Mouse (Mus musculus): ENCODE measurements around the gene Ccdc12. TPM values are rescaled to one million over a fixed set of nuclear protein-coding genes. Genes with fewer than 3 reads are reported as not detected.
A peak's percentile ranks its signal among the peaks of the same experiment; 100 is the strongest.

The Ccdc12 gene
- polyA plus RNA-seq, 1 experiment from 2014 or later: 200 TPM

- H3K27me3 ChIP-seq (replicated peaks; ENCODE audit: insufficient read depth, low read length): 0 out of 2 replicates have a peak, but pooled peaks cover 14% of the 10 kb centered on the region
- H3K27ac ChIP-seq (ENCODE audit: low read length): no peak overlapping the region
- no peaks in the 10 kb centered on the region for H3K36me3 ChIP-seq (ENCODE audit: insufficient read depth, low read length)
- 70% methylated on average over 7 of the region's 7 CpGs for WGBS
- H3K9ac ChIP-seq (replicated peaks; ENCODE audit: low read depth): no peak overlapping the region
- H3K9me3 ChIP-seq (ENCODE audit: low read length): no peaks in the 10 kb centered on the region
- DNase-seq (ENCODE audit: low spot score): no peak
- H3K4me2 ChIP-seq (replicated peaks; ENCODE audit: low read depth, low read length): no peak overlapping the region
- no peak for TF ChIP-seq CTCF (IDR thresholded peaks at IDR 0.05)
- no peak for TF ChIP-seq EP300 (IDR thresholded peaks at IDR 0.05)
- ATAC-seq: no peak
- H3K4me1 ChIP-seq (ENCODE audit: insufficient read depth, low read depth, low read length): peaks cover 6% of the 10 kb centered on the region; the same call in 1 of the 2 replicates
- H3K4me3 ChIP-seq (ENCODE audit: low read depth, low read length): no peak overlapping the region
These were observed 77.9 kb downstream of the Ccdc12 start for GRCm38 (mm10) chr9:110734154-110734553.

- Histone ChIP-seq H3K36me3 (ENCODE audit: insufficient read depth, low read length) (no peaks in the 10 kb centered on the region), H3K9me3 (ENCODE audit: low read length) (no peaks in the 10 kb centered on the region), H3K4me1 (ENCODE audit: insufficient read depth, low read depth, low read length) (peaks cover 6% of the 10 kb centered on the region; the same call in 1 of the 2 replicates), H3K4me3 (ENCODE audit: low read depth, low read length) (no peak overlapping the region), H3K27me3 (replicated peaks; ENCODE audit: insufficient read depth, low read length) (0 out of 2 replicates have a peak, but pooled peaks cover 17% of the 10 kb centered on the region), H3K27ac (ENCODE audit: low read length) (no peak overlapping the region), H3K9ac (replicated peaks; ENCODE audit: low read depth) (no peak overlapping the region), H3K4me2 (replicated peaks; ENCODE audit: low read depth, low read length) (no peak overlapping the region)
- no peak for TF ChIP-seq CTCF (IDR thresholded peaks at IDR 0.05)
- no peak for TF ChIP-seq EP300 (IDR thresholded peaks at IDR 0.05)
- ATAC-seq: no peak
- 39% methylated on average over 9 of the region's 9 CpGs for whole genome bisulfite sequencing
- no peak for DNase-seq (ENCODE audit: low spot score)
These were observed 80.1 kb downstream of the Ccdc12 start for GRCm38 (mm10) chr9:110736362-110736761.

DNA sequence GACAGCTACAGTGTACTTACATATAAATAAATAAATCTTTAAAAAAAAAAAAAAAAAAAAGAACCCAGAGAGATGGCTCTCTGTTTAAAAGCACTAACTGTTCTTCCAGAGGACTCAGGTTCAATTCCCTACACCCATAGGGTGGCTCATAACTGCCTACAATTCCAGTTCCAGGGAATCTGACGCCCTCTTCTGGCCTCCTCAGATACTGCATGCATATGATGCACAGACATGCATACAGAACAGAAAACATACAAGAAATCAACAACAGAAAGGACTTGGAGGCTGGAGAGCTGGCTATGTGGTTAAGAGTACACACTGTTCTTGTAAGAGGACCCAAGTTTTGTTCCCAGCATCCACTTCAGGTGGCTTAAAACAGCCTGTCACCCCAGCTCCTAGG lies 81.8 kb downstream of the Ccdc12 start:
- no peaks in the 10 kb centered on the region for H3K9me3 ChIP-seq (ENCODE audit: low read length)
- no peak overlapping the region for H3K27ac ChIP-seq (ENCODE audit: low read length)
- H3K4me3 ChIP-seq (ENCODE audit: low read depth, low read length): no peak overlapping the region
- DNase-seq (ENCODE audit: low spot score) (no peak), ATAC-seq (no peak)
- no peak overlapping the region for H3K4me2 ChIP-seq (replicated peaks; ENCODE audit: low read depth, low read length)
- 15% methylated on average over 1 of the region's 1 CpGs for WGBS
- H3K9ac ChIP-seq (replicated peaks; ENCODE audit: low read depth): no peak overlapping the region
- H3K4me1 ChIP-seq (ENCODE audit: insufficient read depth, low read depth, low read length): peaks cover 3% of the 10 kb centered on the region; the same call in 1 of the 2 replicates
- peaks cover 31% of the 10 kb centered on the region for H3K27me3 ChIP-seq (replicated peaks; ENCODE audit: insufficient read depth, low read length)
- peak; percentile 55 for TF ChIP-seq CTCF (IDR thresholded peaks at IDR 0.05)
- TF ChIP-seq EP300 (IDR thresholded peaks at IDR 0.05): no peak
- H3K36me3 ChIP-seq (ENCODE audit: insufficient read depth, low read length): no peaks in the 10 kb centered on the region

DNA sequence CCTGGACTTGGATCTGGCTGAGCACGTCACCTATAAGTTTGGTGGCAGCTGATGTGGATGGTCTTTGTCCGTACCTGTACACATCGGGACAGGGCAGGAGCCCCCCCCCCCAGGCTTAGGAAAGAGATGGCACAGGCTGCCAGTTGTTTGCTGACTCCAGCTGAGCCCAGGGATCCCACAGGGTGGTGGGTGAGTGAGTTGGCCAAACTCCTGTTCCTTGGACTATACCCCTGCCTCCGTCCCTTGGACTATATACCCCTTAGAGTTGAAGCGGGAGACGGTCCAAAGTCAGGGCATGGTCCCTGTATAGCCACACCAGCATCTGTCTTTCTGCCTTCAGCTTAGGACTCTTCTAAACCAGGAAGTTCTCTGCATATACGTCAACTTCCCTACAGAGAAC lies 83.7 kb downstream of the Ccdc12 start:
- H3K27ac ChIP-seq (ENCODE audit: low read length): no peak overlapping the region
- no peak overlapping the region for H3K4me3 ChIP-seq (ENCODE audit: low read depth, low read length)
- no peaks in the 10 kb centered on the region for H3K9me3 ChIP-seq (ENCODE audit: low read length)
- no peak overlapping the region for H3K4me2 ChIP-seq (replicated peaks; ENCODE audit: low read depth, low read length)
- peaks cover 31% of the 10 kb centered on the region for H3K27me3 ChIP-seq (replicated peaks; ENCODE audit: insufficient read depth, low read length)
- ATAC-seq (no peak), DNase-seq (ENCODE audit: low spot score) (no peak)
- no peak overlapping the region for H3K9ac ChIP-seq (replicated peaks; ENCODE audit: low read depth)
- no peaks in the 10 kb centered on the region for H3K36me3 ChIP-seq (ENCODE audit: insufficient read depth, low read length)
- 87% methylated on average over 7 of the region's 7 CpGs for WGBS
- no peaks in the 10 kb centered on the region for H3K4me1 ChIP-seq (ENCODE audit: insufficient read depth, low read depth, low read length)
- TF ChIP-seq EP300 (IDR thresholded peaks at IDR 0.05) (no peak), CTCF (IDR thresholded peaks at IDR 0.05) (no peak)

DNA sequence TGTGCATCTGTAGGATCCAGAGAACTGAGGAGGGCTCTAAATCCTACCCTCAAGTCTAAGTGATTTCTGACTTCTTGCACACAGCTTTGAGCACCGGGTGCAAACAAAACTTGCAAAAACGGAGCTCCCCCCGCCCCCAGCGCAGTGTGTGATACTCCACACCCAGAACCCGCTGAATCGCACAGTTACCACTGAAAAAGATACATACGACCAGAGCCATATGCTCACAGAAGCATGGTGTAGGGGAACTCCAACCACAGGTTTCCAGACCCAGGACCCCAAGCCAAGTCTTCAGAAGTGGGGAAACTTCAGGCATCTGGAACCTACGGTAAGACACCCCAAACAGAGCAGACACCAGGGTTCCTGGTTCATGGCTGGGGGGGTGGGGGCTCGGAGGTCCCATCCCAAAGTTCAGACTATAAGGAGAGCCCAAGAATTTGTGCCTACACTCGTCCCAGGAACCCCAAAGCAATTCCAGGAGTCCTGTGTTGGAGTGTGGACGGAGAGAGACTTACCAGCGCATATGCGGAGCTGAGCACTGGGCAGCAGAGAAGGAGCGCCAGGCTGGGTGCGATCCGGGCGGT lies 85.5 kb downstream of the Ccdc12 start, which contains the start of gene Myl3:
Myl3 (plus strand) TSS at position 151 of the 584 bp plus-strand sequence.
- H3K4me1 ChIP-seq (ENCODE audit: insufficient read depth, low read depth, low read length): no peaks in the 10 kb centered on the region
- 0 out of 2 replicates have a peak within 1 kb of the TSS, but pooled peaks have one; percentile 60 for H3K27ac ChIP-seq (ENCODE audit: low read length)
- no peaks in the 10 kb centered on the region for H3K36me3 ChIP-seq (ENCODE audit: insufficient read depth, low read length)
- 4% methylated on average over 16 of the region's 17 CpGs for WGBS
- peak within 1 kb of the TSS; percentile 81 for H3K4me2 ChIP-seq (replicated peaks; ENCODE audit: low read depth, low read length)
- peaks cover 23% of the 10 kb centered on the region for H3K27me3 ChIP-seq (replicated peaks; ENCODE audit: insufficient read depth, low read length)
- TF ChIP-seq CTCF (IDR thresholded peaks at IDR 0.05) (no peak), EP300 (IDR thresholded peaks at IDR 0.05) (no peak)
- H3K4me3 ChIP-seq (ENCODE audit: low read depth, low read length): peak within 1 kb of the TSS; percentile 58
- H3K9me3 ChIP-seq (ENCODE audit: low read length): no peaks in the 10 kb centered on the region
- DNase-seq (ENCODE audit: low spot score): no peak
- no peak for ATAC-seq
- 0 out of 2 replicates have a peak within 1 kb of the TSS, but pooled peaks have one; percentile 32 for H3K9ac ChIP-seq (replicated peaks; ENCODE audit: low read depth)

DNA sequence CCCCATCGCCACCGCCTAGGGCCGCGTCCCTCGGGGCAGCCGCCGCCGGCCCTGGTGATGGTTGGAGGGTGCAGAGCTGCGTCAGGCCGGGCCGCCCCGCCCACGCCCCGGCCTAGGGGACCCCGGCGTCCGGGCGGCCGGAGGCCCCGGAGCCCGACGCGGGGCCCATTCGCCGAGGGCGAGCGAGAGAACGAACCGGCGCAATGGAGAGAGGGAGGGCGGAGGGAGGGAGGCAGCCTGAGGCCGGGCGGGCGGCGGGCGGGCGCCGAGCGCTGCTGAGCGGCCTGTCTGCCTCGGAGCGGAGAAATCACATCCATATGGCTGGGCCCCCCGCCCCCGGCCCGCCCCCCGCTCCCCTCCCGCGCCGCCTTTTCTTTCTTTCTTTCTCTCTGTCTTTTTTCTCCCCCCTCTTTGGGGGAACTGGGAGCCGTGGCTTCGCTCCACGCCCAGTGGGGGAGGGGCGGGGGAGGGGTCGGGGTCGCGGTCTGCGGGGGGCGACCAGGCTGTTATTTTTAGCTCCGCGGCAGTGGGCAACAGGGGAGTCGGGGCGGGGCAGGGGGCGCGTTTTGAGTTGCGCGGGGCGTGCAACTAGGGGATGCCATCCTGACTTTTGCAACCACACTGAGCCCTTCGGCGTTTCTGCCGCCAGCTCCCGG lies 86.1 kb downstream of the Ccdc12 start:
- no peaks in the 10 kb centered on the region for H3K4me1 ChIP-seq (ENCODE audit: insufficient read depth, low read depth, low read length)
- peak overlapping the region; percentile 81 for H3K4me2 ChIP-seq (replicated peaks; ENCODE audit: low read depth, low read length)
- H3K9ac ChIP-seq (replicated peaks; ENCODE audit: low read depth): peak overlapping the region; percentile 32; the same call in 1 of the 2 replicates
- peak overlapping the region; percentile 60; the same call in 1 of the 2 replicates for H3K27ac ChIP-seq (ENCODE audit: low read length)
- peak; percentile 38 for DNase-seq (ENCODE audit: low spot score)
- H3K9me3 ChIP-seq (ENCODE audit: low read length): no peaks in the 10 kb centered on the region
- H3K27me3 ChIP-seq (replicated peaks; ENCODE audit: insufficient read depth, low read length): peaks cover 23% of the 10 kb centered on the region
- peak overlapping the region; percentile 58 for H3K4me3 ChIP-seq (ENCODE audit: low read depth, low read length)
- H3K36me3 ChIP-seq (ENCODE audit: insufficient read depth, low read length): no peaks in the 10 kb centered on the region
- no peak for TF ChIP-seq CTCF (IDR thresholded peaks at IDR 0.05)
- TF ChIP-seq EP300 (IDR thresholded peaks at IDR 0.05): no peak
- ATAC-seq: peak; percentile 67
- WGBS: under 1% methylated on average over 39 of the region's 71 CpGs

Measured in lung, postnatal 0 days (tissue).